Mouse (Mus musculus) testis, adult 10 weeks (tissue): ENCODE measurements around the gene Klf9. TPM values are rescaled to one million over a fixed set of nuclear protein-coding genes. Genes with fewer than 3 reads are reported as not detected.

Source experiments
- polyA plus RNA-seq: library from polyadenylated mRNA; stranded (reverse); fragments of 350-450 nt; fragmentation: Illumina TruSeq; extraction: RNeasy Lipid Tissue Mini Kit (QIAGEN cat#74804); gene quantifications from one replicate; pipeline ENCODE4 v1.2.3, GENCODE M21; 2014; ENCODE audit warnings: low read depth, low replicate concordance

Gene Klf9
- 36.5 TPM for polyA plus RNA-seq

DNA sequence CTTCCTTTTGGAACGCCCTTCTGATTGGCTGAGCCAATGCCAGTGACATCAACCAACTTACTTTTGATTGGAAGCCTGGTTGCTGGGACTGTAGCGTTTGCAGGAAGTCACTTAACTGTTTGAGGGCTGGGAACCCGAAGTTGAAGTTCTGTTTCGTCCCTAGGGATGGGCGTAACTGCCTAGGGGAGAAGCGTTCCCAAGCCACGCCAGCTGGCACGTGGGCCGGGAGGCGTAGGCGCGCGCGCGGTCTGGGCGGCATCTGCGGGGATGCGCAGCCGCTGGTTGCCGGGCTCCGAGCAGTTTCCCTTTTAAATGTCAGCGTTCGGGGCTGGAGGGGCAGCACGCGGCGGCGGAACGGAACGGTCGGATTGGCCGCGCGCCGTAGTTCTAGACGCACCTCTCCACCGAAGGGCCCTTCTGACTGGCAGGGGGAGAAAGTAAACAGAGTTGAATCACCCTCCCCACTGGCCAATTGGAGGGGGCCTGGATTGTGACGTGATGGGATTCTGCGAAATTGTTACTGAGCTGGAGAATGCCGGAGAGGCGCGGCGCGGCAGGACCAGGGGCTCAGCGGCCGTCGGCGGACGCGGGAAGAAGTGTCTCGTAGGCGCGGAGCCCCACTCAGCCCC lies at the start of gene Klf9:
Klf9 (plus strand) TSS at position 538 of the 629 bp plus-strand sequence.

Other genes with a start within 250 kb of the Klf9 start
- gene Smc5, start 132.7 kb downstream of the Klf9 start, polyA plus RNA-seq: 327 TPM